Mouse (Mus musculus) MEL (cell line): ENCODE results near the gene Trim23.
A peak's percentile ranks its signal among the peaks of the same experiment; 100 is the strongest.

Experiments used
- CHD1 ChIP-seq: IDR thresholded peaks from 2 replicates; pipeline ENCODE4 v1.6.1; 2012; ENCODE audit warnings: low read depth, mild to moderate bottlenecking, inconsistent platforms, low read length, improper control_type of control experiment
- CHD2 ChIP-seq: IDR thresholded peaks from 2 replicates; pipeline ENCODE4 v1.6.1; 2011; ENCODE audit warnings: low read length, improper control_type of control experiment
- CTCF ChIP-seq, 3 experiments: IDR thresholded peaks in 2 of 3; conservative IDR thresholded peaks in 1 of 3; 2 replicates each; pipeline ENCODE4 v1.5.1; 2011 to 2012; ENCODE audit warnings: low read length in 3 of 3, low read depth in 2 of 3, mild to moderate bottlenecking in 2 of 3, improper control_type of control experiment in 1 of 3, inconsistent platforms in 1 of 3, mixed read lengths in 1 of 3, moderate library complexity in 1 of 3; ENCODE audit not compliant: control insufficient read depth in 1 of 3, insufficient read depth in 1 of 3, poor library complexity in 1 of 3, severe bottlenecking in 1 of 3
- E2F4 ChIP-seq: IDR thresholded peaks from 2 replicates; pipeline ENCODE4 v1.6.1; 2011; ENCODE audit warnings: low read depth, low read length, improper control_type of control experiment, borderline replicate concordance
- EP300 ChIP-seq, 2 experiments: IDR thresholded peaks; 2 replicates each; pipeline ENCODE4 v1.6.1; 2011; ENCODE audit warnings: improper control_type of control experiment in 2 of 2, low read length in 2 of 2, low read depth in 1 of 2, mild to moderate bottlenecking in 1 of 2
- GABPA ChIP-seq: IDR thresholded peaks from 2 replicates; pipeline ENCODE4 v1.6.1; 2012; ENCODE audit warnings: low read depth, mild to moderate bottlenecking, inconsistent platforms, low read length, improper control_type of control experiment, moderate library complexity
- GATA1 ChIP-seq: IDR thresholded peaks from 2 replicates; pipeline ENCODE4 v1.6.1; 2011; ENCODE audit warnings: low read depth, low read length, improper control_type of control experiment
- HCFC1 ChIP-seq: IDR thresholded peaks from 2 replicates; pipeline ENCODE4 v1.6.1; 2012; ENCODE audit warnings: low read depth, mild to moderate bottlenecking, inconsistent platforms, low read length, improper control_type of control experiment, moderate library complexity
- MAFK ChIP-seq: IDR thresholded peaks from 2 replicates; pipeline ENCODE4 v1.6.1; 2011; ENCODE audit warnings: low read depth, mild to moderate bottlenecking, low read length, improper control_type of control experiment, borderline replicate concordance
- MXI1 ChIP-seq: IDR thresholded peaks from 2 replicates; pipeline ENCODE4 v1.6.1; 2011; ENCODE audit warnings: mild to moderate bottlenecking, low read depth, low read length, improper control_type of control experiment
- POLR2A ChIP-seq, 2 experiments: IDR thresholded peaks; 2 replicates each; pipeline ENCODE4 v1.6.1; 2011 to 2012; ENCODE audit warnings: low read length in 2 of 2, mild to moderate bottlenecking in 2 of 2, control low read depth in 1 of 2, improper control_type of control experiment in 1 of 2, low read depth in 1 of 2, moderate library complexity in 1 of 2; ENCODE audit not compliant: control insufficient read depth in 1 of 2, insufficient read depth in 1 of 2, poor library complexity in 1 of 2
- TAL1 ChIP-seq: IDR thresholded peaks from 2 replicates; pipeline ENCODE4 v1.6.1; 2012; ENCODE audit warnings: mild to moderate bottlenecking, inconsistent platforms, low read length, moderate library complexity, mixed read lengths
- TCF12 ChIP-seq: IDR thresholded peaks from 2 replicates; pipeline ENCODE4 v1.6.1; 2014; ENCODE audit warnings: low read depth, mild to moderate bottlenecking, inconsistent platforms, low read length, improper control_type of control experiment, moderate library complexity

DNA sequence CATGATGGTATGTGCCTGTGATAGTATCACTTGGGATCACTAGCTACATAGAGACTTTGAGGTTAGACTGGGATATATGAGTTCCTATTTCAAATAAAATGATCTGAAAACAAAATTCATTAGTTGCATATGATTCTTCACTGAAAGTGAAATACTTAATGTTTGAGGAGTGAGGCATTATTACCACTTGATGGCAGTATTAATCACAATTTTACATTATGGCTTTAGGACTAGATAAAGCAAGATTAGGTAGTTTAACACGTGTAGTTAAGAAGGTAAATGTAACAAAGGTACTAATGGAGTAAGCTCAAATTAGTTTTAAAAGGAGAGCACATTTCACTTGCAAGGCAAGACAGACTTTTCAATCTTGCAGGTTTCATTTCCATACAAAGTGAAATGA, 25.7 kb downstream of the Trim23 start:
- TF ChIP-seq CTCF (IDR thresholded peaks at IDR 0.05 in 2 of 3, conservative IDR thresholded peaks at IDR 0.05 in 1 of 3; ENCODE audit: control insufficient read depth in 1 of 3, insufficient read depth in 1 of 3, low read depth in 2 of 3, low read length in 3 of 3, poor library complexity in 1 of 3, severe bottlenecking in 1 of 3) (peak in 1 of 3 experiments; percentile 46; a peak in 2 of 6 replicates), POLR2A (IDR thresholded peaks at IDR 0.05; ENCODE audit: control insufficient read depth in 1 of 2, insufficient read depth in 1 of 2, low read depth in 1 of 2, low read length in 2 of 2, poor library complexity in 1 of 2) (no peak), GABPA (no peak), TAL1 (no peak), TCF12 (no peak), E2F4 (no peak), CHD1 (no peak), CHD2 (no peak), EP300 (IDR thresholded peaks at IDR 0.05; ENCODE audit: low read depth in 1 of 2, low read length in 2 of 2) (no peak), GATA1 (peak; percentile 25; the same call in 1 of the 2 replicates), MAFK (no peak), HCFC1 (no peak), MXI1 (no peak)
